Mouse (Mus musculus): ENCODE data around the gene Gm11634.

Gene Gm11634

DNA sequence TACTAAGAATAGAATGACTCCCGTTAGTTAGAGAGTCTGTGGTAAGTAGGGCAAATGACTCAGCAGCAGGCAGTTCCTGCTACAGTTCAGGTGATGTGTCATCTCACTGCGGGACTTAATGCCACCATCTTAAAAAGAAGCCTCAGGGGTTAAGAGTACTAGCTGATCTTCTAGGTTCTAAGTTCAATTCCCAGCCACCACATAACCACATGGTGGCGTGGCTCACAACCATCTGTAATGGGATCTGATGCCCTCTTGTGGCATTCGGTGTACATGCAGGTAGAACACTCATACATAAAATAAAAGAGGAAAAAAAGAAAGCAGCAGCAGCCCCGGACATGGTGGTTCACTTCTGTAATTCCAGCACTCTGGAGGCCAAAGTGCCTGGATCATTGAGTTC lies 36.7 kb downstream of the Gm11634 start:
- DNase-seq (ENCODE audit: low spot score): no peak

DNA sequence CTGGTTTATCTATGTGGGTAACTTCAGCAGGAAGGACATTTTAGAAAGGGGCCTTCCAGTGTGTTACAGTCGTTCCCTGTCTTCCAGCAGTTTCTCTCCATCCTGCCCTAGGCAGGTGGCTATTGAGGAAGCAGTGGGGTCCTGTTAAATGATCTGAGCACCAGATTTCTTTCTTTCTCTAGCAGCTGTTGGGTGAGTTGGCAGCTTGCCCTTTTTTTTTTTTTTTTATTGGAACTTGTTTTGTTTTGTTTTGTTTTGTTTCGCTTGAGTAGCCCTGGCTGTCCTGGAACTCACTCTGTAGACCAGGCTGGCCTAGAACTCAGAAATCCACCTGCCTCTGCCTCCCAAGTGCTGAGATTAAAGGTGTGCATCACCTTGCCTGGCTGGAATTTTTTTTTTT lies 42.1 kb downstream of the Gm11634 start:
- DNase-seq (ENCODE audit: low spot score): no peak

DNA sequence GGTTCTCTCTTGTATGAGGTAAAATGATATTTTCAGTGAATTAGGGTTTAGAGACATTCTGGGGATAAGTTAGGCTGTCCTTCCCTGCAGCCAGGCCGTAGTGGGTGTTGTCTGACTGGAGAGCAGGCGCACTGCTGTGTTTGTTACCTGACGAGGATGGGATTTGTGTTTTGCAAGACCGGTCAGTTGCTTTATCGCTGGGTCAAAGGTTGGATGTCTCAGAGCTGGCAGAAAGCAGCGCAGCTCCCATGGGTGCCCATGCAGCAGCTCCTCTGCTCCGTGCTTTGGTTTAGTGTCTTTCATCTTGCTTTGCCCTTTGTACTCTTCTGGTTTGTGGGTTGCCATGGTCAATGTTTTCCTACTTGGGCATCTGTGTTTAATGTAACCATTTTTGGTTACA lies 42.5 kb downstream of the Gm11634 start:
- DNase-seq (ENCODE audit: low spot score): peak; percentile 82

DNA sequence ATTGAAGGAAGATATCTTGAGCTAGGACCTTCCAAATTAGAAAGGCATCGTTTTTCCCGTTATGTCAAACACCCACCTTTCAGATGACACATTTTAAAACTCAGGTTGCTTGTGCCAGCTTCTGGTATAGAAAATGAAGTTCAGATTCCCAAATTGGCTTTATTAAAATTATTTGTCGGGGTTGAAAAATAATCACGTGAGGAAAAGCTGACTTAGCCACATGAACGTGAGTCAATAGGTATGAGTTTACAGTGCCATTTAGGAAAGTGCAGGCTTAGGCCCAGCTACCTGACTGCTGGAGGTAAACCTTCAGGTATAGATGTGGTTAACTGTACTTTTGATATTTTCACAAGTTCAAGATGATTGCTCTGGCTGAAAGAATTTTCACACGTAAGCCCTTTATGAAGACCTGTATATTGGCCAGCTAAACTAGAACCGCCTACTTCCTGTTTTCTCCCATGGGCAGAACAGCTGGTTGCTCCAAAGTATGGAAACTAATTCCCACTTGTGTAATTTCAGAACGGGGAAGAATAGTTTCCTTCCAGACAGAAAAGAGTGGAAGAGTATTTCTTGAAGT lies 45.6 kb downstream of the Gm11634 start:
- DNase-seq (ENCODE audit: low spot score): peak; percentile 32

DNA sequence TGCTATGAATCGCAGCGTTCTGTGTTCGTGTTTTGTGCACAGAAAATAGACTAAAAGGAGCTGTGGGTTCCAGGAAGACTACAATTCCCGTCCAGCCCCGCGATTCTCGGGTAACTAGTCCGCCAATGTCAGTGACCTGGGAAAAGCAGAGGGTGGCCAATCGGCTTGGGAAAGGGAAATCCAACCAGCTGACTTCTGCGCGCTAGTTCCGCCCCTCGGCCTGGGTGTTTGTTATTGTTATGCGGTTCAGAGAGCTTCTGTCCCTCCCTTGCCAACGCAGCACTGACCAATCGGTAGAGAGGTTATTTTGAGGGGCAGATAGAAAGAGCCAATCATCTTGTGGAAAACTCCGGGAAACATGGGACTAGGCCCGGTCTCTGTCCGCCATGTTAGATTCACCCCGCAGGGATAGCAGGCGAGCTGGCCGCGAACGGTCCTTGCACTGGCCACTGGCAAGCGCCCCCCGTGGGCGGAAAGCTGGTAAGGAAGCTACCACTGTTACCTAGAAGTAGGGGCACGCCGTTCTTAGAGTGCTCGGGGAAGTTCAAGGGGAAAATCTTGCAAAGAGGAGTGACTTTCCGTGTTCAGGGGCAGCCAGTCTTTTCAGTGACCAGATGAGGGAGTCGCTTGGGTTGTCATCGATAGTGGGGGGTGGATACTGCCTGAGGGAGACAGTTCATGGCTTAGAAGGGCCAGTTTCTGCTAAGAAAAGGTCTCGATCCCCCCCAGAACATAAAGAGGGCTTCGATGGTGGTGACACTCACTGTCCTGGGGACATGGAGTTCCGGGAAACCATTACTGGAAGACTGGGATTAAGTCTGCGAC lies 46.4 kb downstream of the Gm11634 start:
- DNase-seq (ENCODE audit: low spot score): peak; percentile 99

DNA sequence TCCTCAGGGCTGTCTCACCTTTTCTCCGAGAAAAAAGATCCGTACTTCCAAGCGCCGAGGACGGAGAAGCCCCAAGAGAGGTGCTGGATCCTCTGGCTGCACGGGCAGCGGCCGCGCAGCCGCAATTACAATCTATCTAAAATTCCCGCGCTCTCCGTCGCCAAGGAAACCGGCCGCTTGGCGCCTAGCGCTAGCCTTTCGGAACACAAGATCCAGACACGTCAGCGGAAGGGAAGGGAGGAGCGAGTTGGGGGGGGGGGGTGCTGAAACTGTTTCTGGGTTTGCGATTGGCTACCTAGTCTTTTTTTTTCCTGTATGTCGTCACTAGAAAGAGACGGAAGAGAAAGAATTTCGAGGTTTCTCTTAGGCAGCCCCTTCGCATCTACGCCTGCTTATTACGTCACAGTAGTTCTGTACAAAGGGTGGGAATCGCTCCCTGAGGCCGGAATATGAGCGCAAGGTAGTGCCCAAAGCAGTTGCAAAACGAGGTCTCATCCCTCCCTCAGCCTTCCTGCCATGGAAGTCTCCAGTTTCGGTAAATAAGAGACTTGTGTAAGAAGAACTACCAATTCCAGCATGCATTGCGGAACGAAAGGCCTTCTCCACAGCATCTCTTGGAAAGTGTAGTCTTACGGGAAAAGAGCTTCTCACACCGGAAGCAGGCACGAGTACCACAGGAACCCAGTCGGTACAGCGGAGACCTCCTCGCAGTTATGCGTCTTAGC lies 47.1 kb downstream of the Gm11634 start, which contains the start of the genes Brca1 and Nbr1:
Gene Brca1, minus strand, starts transcription at position 205 of the 725 bp plus-strand sequence.
Gene Nbr1, plus strand, starts transcription at position 399 of the 725 bp plus-strand sequence.
- peak; percentile 99 for DNase-seq (ENCODE audit: low spot score)

DNA sequence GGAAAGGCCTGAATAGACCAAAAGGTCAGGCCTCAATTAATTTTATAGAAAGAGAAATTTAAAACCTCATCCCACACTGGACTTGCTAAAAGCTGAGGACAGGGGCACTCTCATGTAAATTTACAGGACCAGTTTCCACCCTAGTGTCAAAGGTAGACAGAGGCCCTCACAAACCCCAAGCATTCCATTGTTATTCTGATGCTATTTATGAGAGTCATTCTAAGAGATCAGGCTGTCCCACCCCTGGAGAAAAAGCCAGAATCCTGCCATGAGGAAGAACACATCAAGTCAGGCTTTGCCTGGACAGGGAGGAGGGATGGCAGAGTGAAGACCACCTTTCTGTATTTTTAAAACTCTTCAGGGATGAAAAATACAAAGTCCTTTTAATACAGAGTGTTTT lies 50.5 kb downstream of the Gm11634 start:
- DNase-seq (ENCODE audit: low spot score): no peak

DNA sequence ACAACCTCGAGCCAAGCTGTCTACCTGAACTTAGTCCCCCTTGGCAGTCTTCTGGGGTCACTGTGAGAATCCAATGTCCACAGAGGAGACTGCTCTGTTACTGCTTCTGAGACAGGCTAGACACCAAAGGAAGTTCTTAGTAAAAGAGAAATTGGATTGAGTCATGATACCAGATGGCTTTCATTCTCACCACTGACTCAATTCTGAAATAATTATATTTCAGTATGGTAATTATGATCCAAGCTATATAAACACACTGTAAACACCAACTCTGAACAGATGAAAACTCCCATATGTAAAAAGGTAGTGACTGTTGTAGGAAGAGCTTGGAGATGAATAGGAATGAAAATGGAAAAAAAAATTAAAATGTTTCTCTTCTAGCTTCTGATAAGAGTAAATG lies 54.9 kb downstream of the Gm11634 start:
- no peak for DNase-seq (ENCODE audit: low spot score)

All from yolk sac, embryonic 10.5 days (tissue).